Mouse (Mus musculus) gastrocnemius, postnatal 10 days (tissue): Measurements from ENCODE around the gene Dock8. TPM values are rescaled to one million over a fixed set of nuclear protein-coding genes. Genes with fewer than 3 reads are reported as not detected.
A peak's percentile ranks its signal among the peaks of the same experiment; 100 is the strongest.

Source experiments
- DNase-seq: peaks from one replicate; pipeline ENCODE4 v3.0.0; 2021; ENCODE audit warnings: mixed read lengths
- total RNA-seq, 2 experiments: library from RNA; stranded (reverse); gene quantifications; 2 replicates each; pipeline ENCODE4 v1.2.3; 2021

The Dock8 gene
- total RNA-seq, 2 experiments from 2014 or later: 4.3 to 5.1 TPM

DNA sequence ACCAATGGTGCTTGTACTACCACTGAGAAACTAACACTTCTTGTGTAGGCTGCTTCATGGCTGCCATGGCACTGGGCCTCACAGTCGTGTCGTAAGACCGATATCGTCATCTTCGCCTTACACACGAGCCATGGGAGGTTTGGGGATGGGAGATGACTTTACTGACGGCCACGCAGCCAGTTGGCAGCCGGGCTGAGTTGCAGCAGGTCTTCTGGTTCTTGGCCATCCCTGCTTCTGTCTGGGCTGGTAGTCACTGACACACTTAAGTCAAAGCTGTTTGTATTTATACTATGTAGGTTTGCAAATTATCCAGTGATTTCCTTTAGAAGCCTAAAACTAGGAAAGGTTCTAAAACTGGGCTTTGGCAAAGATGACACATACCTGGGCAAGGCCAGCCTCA lies 194.4 kb downstream of the Dock8 start:
- no peak for DNase-seq

- no peak for DNase-seq
Measured at GRCm38 (mm10) chr19:25200081-25200860, 200.9 kb downstream of the Dock8 start.

- DNase-seq: no peak
Measured at GRCm38 (mm10) chr19:25203077-25203476, 203.7 kb downstream of the Dock8 start.

- DNase-seq: no peak
Measured at GRCm38 (mm10) chr19:25206969-25207368, 207.6 kb downstream of the Dock8 start.

DNA sequence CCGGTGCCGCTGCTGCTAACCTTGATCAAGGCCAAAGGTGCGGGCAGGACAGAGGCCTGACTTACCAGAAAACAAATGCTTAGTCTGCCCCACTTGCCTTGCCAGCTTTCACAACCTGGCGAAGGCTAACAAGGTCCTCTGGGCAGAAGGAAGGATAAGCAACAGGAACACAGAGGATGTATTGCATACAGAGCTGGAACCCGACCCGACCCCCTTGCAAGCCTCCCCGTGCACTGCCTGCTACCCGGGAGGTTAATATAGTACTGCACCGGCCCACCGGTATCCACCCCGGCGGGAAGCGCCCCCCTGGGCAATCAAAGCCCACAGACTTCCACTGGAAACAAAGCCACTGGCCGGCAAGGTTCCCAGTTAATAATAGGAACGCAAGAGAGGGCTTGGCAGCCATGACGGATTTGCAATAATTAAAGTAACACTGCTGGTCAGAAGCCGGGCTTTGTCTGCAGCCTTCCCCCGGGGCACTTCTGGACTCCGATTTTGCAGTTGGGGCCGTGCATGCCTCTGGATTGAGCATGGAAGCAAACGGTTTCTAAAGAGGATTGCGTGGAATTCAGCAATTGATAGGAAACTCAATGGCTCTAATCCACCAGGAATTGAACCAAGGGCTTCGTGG lies 208.5 kb downstream of the Dock8 start:
- DNase-seq: peak; percentile 33

- DNase-seq: no peak
Measured at GRCm38 (mm10) chr19:25208596-25209110, 209.3 kb downstream of the Dock8 start.

DNA sequence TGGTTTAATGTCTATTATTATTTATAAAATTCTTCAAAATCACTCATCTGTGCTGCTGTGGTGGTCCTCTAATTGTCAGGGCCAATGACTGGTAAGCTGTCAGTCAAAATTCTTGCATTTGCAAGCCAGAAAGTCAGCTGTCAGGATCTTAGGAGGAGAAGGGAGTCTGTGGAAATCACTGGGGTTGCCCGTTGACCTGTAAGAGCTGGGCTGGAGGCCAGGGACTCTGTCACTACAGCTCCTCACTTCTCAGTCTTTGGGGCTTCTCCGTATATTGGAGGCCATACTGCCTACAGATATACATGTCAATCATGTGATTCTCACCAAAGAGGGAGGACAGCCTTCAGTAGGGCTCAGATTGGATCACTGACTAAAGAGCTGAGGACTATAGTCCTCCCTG lies 221.3 kb downstream of the Dock8 start:
- no peak for DNase-seq

DNA sequence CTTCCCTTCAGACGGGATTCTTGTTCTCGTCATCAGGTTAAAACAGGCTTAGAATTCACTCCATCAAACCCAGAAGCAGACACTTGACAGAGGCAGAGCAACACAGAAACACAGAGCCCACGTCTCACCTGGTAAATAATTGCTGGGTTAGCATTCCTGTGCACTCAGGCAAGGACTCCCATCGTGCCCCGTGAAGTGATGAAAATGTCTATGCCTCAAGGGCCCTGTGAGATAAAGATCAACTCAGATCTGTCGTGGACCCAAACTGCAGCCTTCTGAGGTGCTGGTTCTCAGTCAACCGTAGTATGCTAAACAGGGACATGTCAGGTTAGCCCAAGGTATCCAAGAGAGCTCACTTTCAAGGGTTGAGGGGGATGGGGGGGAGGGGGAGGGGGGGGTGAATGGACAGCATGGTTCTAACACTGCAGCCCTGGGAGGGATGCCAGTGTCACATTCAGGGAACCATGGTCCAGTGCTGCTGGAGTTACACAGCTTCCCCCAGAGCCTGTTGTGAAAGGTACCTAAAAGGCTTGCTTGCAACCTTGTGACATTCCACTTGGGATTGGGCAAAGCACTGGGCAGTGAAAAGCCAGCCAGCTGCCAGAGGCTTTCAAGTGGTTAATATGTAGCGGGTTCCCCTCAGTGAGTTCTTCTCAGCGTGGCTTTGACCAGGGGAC lies 222.8 kb downstream of the Dock8 start:
- DNase-seq: no peak

GRCm38 (mm10) chr19:25230058-25230974 lies 231.0 kb downstream of the Dock8 start:
- DNase-seq: no peak

- DNase-seq: no peak
Measured at GRCm38 (mm10) chr19:25230975-25231334, 231.6 kb downstream of the Dock8 start.

GRCm38 (mm10) chr19:25232032-25232431 lies 232.7 kb downstream of the Dock8 start:
- no peak for DNase-seq

DNA sequence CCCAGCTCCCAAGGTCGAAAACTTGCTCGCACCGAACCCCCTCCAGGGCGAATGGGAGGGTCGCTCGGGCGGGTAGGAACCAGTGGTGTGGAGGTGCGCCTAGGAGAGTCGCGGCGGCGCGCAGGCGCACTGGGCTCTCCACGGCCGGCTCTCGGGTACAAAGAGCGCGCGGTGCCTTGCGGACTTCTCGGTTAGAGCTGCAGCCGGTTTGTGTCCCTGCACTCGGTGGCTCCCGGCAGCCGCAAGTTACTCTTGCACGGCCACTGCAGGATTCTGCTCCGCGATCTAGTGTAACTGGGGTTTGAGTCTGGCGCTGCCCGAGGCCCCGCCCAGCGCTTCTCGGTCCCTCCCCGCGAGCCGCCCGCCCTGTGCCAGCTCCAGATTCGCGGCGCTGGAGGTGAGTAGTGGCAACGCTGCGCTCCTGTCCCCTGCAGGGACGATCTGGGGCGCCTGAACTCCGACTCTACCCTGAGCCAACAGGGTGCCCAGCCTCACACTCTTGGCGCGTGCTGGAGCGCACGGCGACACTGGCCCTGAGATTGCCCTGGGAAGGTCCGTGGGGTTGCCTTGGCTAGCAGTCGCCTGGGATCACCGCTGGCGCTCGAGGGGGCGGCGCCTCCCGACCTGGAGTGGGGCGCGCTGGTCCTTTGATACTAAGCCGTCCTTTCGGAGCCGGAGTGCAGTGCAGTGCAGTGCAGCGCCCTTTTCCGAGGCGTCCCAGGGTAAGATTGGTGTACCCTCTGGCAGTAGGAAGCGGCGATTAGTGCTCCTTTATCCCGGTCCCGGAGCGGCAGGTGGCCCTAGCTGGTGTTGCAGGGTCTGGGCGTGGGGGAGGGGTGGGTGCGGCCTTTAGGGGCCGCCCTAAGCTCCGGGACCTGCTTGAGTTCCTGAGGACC lies 237.5 kb downstream of the Dock8 start, which contains the start of gene Kank1:
Gene Kank1, plus strand, starts transcription at position 380 of the 896 bp plus-strand sequence.
- DNase-seq: peak; percentile 55

DNA sequence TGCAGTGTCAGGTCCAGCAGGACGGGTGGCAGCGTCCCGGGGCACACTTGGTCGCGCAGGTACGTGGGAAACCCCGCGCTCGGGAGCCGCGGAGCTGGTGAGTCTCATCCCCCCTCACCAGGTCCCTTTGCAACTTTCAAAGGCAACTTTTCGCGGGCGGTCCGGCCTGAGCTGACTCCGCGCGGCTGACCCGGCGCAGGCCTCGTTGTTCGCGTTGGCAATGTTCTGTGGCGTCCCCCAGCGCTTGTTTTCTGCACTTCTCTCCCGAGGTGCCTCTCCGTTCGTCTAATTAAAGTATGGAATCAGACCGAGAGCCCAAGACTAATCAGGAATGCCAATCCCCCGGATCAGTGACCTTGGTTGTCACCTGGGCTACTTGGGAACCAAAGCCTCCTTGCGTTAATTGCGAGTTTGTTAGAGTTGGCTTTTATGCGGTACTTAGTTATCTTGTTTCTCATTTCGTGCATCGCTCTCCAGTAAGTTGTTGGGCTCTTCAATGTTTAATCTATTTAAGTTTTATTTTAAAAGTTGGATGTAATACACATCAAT lies 238.2 kb downstream of the Dock8 start:
- peak; percentile 62 for DNase-seq

DNA sequence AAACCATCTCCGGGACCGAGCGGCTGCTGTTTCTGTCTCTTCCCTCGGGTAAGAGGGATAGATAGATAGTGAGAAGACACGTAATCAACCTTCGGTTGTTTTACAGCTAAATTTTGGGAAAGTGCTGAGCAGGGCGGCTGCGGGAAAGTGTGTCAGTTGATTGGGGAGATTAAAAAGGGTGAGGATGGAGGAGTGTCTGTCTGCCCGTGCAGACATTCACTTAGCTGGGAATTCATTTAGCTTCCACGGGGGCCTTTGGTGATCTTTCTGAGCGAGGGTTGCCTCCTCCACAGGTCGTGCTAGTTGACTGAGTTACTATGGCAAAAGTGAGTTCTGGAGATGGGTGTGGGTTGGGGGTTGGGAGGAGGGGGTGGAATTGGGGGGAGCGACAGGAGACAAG lies 238.8 kb downstream of the Dock8 start:
- no peak for DNase-seq

- no peak for DNase-seq
Measured at GRCm38 (mm10) chr19:25243566-25243965, 244.2 kb downstream of the Dock8 start.

GRCm38 (mm10) chr19:25246062-25246461 lies 246.7 kb downstream of the Dock8 start:
- DNase-seq: no peak

- no peak for DNase-seq
Measured at GRCm38 (mm10) chr19:25247858-25248552, 248.7 kb downstream of the Dock8 start.

DNA sequence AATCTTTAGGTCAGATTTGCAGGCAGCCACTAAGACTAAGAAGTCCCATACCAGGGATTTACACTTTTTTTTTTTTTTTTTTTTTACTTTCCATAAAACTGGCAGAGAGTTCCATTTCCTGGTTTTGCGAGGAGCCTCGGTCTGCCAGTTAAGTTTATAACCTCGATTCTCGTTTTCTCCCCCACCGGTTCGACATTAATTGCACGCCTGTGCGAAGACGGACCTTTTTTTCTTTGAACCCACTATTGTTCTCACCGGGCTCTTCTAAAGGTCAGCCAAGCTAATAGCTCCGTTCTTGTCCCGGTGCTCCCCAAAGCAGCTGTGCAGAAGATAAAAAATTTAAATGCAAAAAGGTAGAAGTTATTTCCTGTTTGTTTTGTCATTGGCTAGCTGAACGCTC lies 249.9 kb downstream of the Dock8 start:
- DNase-seq: no peak

DNA sequence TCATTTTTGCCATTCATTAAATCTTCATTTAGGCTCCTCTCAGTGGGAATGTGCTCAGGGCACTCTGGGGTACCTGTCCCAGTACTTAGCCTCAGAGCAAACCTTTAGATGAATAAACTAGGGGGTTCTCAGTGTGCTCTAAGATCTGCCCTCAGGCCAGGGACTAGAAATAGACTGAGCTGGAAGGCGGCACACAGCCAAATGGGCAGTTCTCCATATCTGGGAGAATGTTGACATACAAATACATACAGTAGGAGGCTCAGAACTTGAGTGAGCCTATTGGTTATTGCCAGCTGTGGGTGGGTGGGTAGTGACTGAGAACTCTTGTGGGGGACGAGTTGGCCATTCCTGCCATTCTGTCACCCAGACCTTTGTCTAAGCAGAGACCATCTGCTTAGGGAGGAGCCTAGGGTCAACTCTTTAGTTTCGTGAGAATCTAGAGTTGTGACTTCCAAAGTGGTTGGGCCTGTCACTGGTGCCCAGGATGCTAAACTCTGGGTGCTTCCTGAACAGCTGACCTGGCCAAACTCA lies 252.3 kb downstream of the Dock8 start:
- DNase-seq: no peak
